Mouse (Mus musculus) embryonic stem cell, embryonic (primary cell): ENCODE data around the gene Rsg1.

Experiments used
- CTCF ChIA-PET, 4 experiments: fragments of 300-600 bp in 2 of 4; fragments of 350-600 bp in 2 of 4; sonication (Branson Sonifier 250); formaldehyde crosslinking; loops; one replicate each; lab custom pipeline; 2022; ENCODE audit warnings: inconsistent platforms in 2 of 4; lab: Charles Lee
- POLR2A ChIA-PET, 4 experiments: fragments of 300-600 bp in 2 of 4; fragments of 350-600 bp in 2 of 4; sonication (Branson Sonifier 250); formaldehyde crosslinking; loops; one replicate each; lab custom pipeline; 2022; ENCODE audit warnings: antibody characterized with exemption in 4 of 4, inconsistent platforms in 1 of 4; lab: Charles Lee

The Rsg1 gene

DNA sequence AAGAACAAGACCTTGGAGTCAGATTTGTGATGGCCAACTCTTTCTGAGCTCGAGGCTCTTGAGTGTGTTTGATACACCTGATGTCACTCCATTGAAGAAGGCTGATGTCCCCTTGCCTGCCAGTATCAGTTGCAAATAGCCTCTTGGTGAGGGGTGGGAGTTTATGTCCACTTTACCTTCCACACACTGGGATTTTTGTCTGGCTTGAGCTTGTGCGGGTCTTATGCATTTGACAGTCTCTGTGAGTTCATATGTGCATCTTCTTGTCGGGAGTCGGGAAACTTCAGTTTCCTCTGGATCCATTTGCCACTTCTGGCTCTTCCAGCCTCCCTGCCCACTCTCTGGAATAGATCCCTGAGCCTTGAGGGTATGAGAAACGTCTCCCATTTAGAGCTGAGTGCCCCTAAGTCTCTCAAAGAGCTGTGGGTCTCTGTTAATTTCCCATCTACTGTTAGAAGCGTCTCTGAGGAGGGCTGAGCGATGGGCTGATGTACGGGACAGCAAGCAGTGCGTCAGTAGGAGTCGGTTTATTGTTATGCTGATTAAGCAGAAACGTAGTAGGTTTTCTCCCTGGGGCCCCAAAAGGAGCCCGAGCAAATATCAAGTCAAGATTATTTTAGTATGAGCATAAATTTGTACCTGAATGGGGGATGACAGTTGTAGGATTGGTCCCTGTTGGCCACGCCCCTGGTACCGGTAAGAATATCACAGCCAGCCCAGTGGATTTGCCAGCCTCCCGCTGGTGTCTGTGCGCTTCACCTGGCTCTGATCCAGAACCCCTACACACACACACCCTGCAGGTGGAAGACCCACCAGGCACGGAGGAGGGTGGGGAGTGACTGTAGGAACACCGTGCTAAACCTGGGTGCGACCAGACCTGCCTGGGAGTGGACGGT, 25.0 kb downstream of the Rsg1 start:
- ChIA-PET CTCF (interaction anchor here in 3 of 4 experiments (0.6 to 1.3 kb wide), 5 partner anchors 9 to 160 kb away, joined by 3 read pairs; partner anchors contain the start of gene Necap2 (in 1 of the 3)), POLR2A (interaction anchor here in 3 of 4 experiments (0.5 to 4.2 kb wide), 11 partner anchors 9 to 333 kb away, joined by 3 to 24 read pairs (median 5); no protein-coding TSS in a partner anchor)

DNA sequence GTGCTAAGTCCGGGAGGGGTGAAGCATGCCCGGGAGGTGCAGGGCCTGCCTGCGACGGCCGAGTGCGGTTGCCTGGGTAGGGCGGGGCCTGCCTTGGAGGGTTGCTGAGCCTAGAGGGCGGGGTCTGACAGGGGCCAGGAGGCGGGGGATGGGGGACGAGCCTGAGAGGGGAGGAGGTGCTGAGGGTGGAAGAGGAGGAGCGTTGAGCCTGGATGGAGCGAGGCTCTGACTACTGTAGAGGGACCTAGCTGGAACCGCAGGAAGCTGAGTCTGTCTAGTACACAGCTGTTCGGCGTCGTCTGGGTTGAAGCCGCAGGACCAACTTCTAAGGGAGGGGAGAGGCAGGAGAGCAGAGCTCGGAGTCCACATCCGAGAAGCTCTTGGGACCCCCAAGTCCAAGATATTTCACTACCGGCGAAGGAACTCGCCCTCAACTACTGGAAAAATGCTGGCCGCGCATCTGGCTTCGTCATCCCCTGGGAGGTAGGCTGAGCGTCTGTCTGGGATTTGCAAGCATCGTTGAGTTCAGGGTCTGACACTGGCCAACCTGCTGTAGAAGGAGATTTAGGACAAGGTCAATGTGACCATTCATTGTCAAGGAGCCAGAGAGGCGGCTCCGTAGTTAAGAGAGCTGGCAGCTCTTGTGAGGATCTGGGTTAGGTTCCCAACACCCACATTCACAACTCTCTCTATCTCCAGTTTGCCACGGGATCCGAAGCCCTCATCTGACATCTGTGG, 25.8 kb downstream of the Rsg1 start, which contains the start of gene Arhgef19:
Gene Arhgef19, plus strand, starts transcription at position 112 of the 738 bp plus-strand sequence.
- POLR2A ChIA-PET, result interaction anchor here in 2 of 4 experiments (0.9 to 4.2 kb wide), 15 partner anchors 9 to 123 kb away, joined by 3 to 24 read pairs (median 6); no protein-coding TSS in a partner anchor
- CTCF ChIA-PET, result interaction anchor here in 3 of 4 experiments (0.9 to 1.7 kb wide), 5 partner anchors 8 to 161 kb away, joined by 3 to 4 read pairs (median 3); partner anchors contain the start of genes Fbxo42 (in 1 of the 3) and Necap2 (in 1 of the 3)

DNA sequence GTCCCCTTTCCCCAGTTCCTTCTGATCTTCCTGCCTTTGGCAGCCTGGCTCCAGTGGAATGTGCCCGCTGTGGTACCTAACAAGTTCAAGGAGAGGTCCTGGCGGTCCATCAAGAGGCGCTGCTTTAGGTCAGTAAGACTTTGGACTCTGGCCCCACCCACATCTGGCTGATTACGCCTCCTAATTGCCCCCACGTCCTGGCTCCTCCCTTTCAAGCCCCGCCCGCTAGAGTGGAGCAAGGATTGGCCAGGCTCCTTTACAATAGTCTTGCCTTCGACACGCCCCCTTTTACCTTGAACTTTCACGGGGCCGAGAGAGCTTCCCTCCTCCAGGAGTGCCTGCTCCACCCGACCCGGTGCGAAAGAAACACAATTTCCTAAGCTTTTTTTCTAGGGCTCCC, 26.9 kb downstream of the Rsg1 start:
- ChIA-PET CTCF (interaction anchor here (0.5 to 2.8 kb wide), 10 partner anchors 14 to 190 kb away, joined by 3 to 9 read pairs (median 3); partner anchors contain the start of gene Fbxo42 (in 1 of the 4)), POLR2A (interaction anchor here in 3 of 4 experiments (0.6 to 4.2 kb wide), 26 partner anchors 9 to 328 kb away, joined by 3 to 24 read pairs (median 4); no protein-coding TSS in a partner anchor)

DNA sequence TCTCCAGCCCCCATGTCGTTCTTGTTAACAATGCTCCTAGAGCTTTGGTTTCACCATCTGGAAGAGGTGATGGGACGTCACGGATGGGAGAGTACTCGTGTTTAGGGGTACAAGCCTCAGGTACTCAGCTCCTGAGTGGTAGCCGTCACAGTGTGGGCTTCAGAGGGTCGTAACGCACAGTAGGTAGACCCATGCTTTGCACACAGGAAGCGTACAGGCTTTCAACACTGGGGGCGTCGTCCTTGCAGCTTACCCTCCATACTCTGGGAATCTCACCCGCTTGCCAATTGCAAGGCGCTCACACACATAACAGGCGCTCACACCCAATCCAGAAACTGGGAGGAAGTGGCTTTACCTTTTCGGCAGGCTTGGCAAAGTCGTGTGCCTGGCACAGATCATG, 28.1 kb downstream of the Rsg1 start:
- POLR2A ChIA-PET, result interaction anchor here in 2 of 4 experiments (0.5 to 4.2 kb wide), 13 partner anchors 8 to 127 kb away, joined by 3 to 24 read pairs (median 4); no protein-coding TSS in a partner anchor
- CTCF ChIA-PET, result interaction anchor here in 2 of 4 experiments (0.6 to 2.8 kb wide), 3 partner anchors 94 to 120 kb away, joined by 3 to 9 read pairs (median 3); partner anchors contain the start of gene Fbxo42 (in 1 of the 2)

GRCm38 (mm10) chr4:141242651-141243241, 29.0 kb downstream of the Rsg1 start:
- POLR2A ChIA-PET, result interaction anchor here in 3 of 4 experiments (0.6 to 1.3 kb wide), 12 partner anchors 10 to 322 kb away, joined by 3 to 6 read pairs (median 4); no protein-coding TSS in a partner anchor
- CTCF ChIA-PET, result interaction anchor here in 3 of 4 experiments (0.6 to 2.8 kb wide), 7 partner anchors 10 to 202 kb away, joined by 3 to 9 read pairs (median 3); partner anchors contain the start of gene Fbxo42 (in 1 of the 3)

GRCm38 (mm10) chr4:141243636-141244035, 29.9 kb downstream of the Rsg1 start:
- POLR2A ChIA-PET, result interaction anchor here in 1 of 4 experiments (0.8 to 1.6 kb wide), 3 partner anchors 16 to 322 kb away, joined by 3 to 7 read pairs (median 3); no protein-coding TSS in a partner anchor
- CTCF ChIA-PET, result interaction anchor here in 2 of 4 experiments (0.7 to 1.1 kb wide), 2 partner anchors 27 to 122 kb away, joined by 3 to 4 read pairs; no protein-coding TSS in a partner anchor

- ChIA-PET CTCF (interaction anchor here in 1 of 4 experiments (1.0 to 1.1 kb wide), 2 partner anchors 28 to 102 kb away, joined by 3 read pairs; no protein-coding TSS in a partner anchor), POLR2A (interaction anchor here in 1 of 4 experiments (1.2 to 1.6 kb wide), 4 partner anchors 13 to 70 kb away, joined by 3 to 7 read pairs (median 3); no protein-coding TSS in a partner anchor)
Measured at GRCm38 (mm10) chr4:141244401-141244800, 30.6 kb downstream of the Rsg1 start.

DNA sequence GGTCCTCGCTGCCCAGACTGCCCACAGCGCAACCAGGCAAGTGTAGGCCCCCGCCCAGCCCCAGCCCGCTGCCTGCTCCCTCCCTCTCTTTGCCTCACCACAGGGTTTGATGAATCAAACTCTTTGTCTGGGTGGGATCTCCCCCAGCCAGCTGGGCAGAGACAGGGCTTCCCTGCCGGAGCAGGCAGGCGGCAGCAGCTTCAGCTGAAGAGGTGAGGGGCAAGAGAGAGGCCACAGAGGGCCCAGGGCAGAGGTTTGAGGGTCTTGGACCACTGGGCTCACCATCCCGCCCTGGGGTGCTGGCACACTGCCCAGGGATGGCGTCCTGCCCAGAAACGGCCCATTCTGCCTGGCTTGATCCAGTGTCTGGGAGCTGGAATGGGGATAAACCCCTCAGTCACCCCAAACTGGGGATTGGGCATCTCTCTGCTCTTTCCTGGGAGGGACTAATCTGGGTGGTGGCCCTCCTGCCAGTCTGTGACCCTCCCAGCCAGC, 31.2 kb downstream of the Rsg1 start:
- ChIA-PET CTCF (interaction anchor here in 1 of 4 experiments (0.8 to 1.0 kb wide), 2 partner anchors 102 to 154 kb away, joined by 3 read pairs; partner anchors contain the start of gene Clcnka), POLR2A (interaction anchor here in 1 of 4 experiments (1.2 to 2.0 kb wide), 5 partner anchors 12 to 71 kb away, joined by 3 to 7 read pairs (median 3); no protein-coding TSS in a partner anchor)

GRCm38 (mm10) chr4:141246089-141246997, 32.6 kb downstream of the Rsg1 start:
- ChIA-PET CTCF (interaction anchor here in 3 of 4 experiments (0.5 to 3.2 kb wide), 10 partner anchors 9 to 378 kb away, joined by 3 to 16 read pairs (median 4); no protein-coding TSS in a partner anchor), POLR2A (interaction anchor here in 2 of 4 experiments (0.5 to 5.5 kb wide), 20 partner anchors 10 to 319 kb away, joined by 3 to 43 read pairs (median 3); partner anchors contain the start of gene Szrd1 (in 1 of the 2))

DNA sequence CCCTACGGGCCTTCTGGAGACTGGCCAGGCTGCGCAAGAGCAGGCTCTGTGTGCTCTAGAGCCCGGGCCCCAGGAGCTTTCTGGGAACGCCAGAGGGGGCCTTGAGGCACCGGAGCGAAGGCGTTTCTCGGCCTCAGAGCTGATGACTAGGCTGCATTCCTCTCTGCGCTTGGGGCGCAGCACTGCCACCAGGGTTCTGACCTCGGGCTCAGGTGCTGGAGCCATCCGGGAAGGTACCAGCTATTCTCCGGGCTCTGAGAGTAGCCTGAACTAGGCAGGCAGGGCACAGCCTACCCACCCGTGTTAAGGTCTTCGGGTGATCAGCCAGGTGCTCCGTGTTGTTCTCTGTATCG, 33.2 kb downstream of the Rsg1 start:
- POLR2A ChIA-PET, result interaction anchor here (0.5 to 5.5 kb wide), 20 partner anchors 11 to 318 kb away, joined by 3 to 43 read pairs (median 4); no protein-coding TSS in a partner anchor
- CTCF ChIA-PET, result interaction anchor here in 3 of 4 experiments (0.6 to 3.2 kb wide), 11 partner anchors 8 to 148 kb away, joined by 3 to 16 read pairs (median 4); no protein-coding TSS in a partner anchor

DNA sequence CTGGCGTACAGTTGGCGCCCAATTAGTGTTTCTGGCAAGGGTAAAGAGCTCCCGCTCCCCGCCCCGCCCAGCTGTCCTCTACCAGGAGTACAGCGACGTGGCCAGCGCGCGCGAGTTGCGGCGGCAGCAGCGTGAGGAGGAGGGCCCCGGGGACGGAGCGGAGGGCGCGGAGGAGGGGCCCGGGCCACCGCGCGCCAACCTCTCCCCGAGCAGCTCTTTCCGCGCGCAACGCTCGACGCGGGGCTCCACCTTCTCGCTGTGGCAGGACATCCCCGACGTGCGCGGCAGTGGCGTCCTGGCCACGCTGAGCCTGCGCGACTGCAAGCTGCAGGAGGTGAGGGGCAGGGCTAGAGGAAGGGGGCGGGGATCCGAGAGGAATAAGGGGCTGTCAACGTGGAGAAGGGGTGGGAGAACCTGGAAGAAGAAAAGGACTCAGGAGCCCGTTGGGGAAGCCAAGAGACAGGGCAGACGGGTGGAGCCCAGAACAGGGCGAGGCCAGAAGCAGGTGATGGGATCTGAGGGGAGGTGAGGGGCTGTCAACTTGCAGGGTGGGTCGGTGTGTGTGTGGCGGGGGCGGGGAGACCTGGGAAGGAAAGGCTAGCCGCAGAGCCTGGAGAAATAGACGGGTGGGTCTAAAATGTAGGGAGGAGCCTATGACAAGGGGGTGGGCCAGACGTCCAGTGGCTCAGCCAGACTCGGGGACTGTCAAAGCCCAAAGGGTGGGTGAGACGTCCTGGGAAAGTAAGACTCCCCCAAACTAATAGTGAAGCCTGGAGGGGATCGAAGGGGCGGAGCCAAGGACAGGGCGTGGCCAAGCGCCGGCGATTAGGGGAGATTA, 34.2 kb downstream of the Rsg1 start:
- POLR2A ChIA-PET, result interaction anchor here (0.5 to 5.5 kb wide), 29 partner anchors 8 to 1000 kb away, joined by 3 to 43 read pairs (median 4); partner anchors contain the start of genes Fbxo42 (in 1 of the 4), Necap2 (in 1 of the 4) and Szrd1 (in 1 of the 4)
- CTCF ChIA-PET, result interaction anchor here in 3 of 4 experiments (0.6 to 3.2 kb wide), 15 partner anchors 8 to 229 kb away, joined by 3 to 16 read pairs (median 3); partner anchors contain the start of genes Arhgef19 (in 1 of the 3) and Fbxo42 (in 1 of the 3)

- POLR2A ChIA-PET, result interaction anchor here in 3 of 4 experiments (0.5 to 5.5 kb wide), 16 partner anchors 8 to 170 kb away, joined by 3 to 43 read pairs (median 5); partner anchors contain the start of genes Fbxo42 (in 1 of the 3) and Necap2 (in 1 of the 3)
- CTCF ChIA-PET, result interaction anchor here in 2 of 4 experiments (0.8 to 3.2 kb wide), 7 partner anchors 8 to 128 kb away, joined by 3 to 16 read pairs (median 3); partner anchors contain the start of gene Arhgef19 (in 1 of the 2)
Measured at GRCm38 (mm10) chr4:141248614-141248978, 34.8 kb downstream of the Rsg1 start.

DNA sequence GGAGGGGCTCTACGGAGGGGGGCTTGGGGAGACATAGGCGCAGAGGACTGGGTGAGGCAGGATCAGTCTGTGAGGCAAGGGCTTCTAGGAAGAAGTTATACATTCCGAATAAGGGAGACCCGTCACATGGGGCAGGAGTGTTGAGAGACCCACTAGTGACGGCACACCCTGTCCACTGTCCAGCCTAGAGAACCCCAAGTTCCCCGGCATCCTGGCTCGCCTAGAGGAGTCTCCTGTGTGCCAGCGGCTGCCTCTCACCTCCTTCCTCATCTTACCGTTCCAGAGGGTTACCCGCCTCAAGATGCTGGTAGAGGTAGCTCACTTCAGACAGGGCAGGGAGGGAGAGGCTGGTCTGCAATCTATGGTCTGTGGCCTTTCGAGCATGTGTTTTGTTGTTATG, 35.6 kb downstream of the Rsg1 start:
- CTCF ChIA-PET, result interaction anchor here in 2 of 4 experiments (0.5 to 3.2 kb wide), 6 partner anchors 8 to 318 kb away, joined by 3 to 16 read pairs (median 3); partner anchors contain the start of gene Arhgef19 (in 1 of the 2)
- POLR2A ChIA-PET, result interaction anchor here in 3 of 4 experiments (0.5 to 5.5 kb wide), 13 partner anchors 9 to 119 kb away, joined by 3 to 43 read pairs (median 6); partner anchors contain the start of gene Fam131c (in 1 of the 3)

DNA sequence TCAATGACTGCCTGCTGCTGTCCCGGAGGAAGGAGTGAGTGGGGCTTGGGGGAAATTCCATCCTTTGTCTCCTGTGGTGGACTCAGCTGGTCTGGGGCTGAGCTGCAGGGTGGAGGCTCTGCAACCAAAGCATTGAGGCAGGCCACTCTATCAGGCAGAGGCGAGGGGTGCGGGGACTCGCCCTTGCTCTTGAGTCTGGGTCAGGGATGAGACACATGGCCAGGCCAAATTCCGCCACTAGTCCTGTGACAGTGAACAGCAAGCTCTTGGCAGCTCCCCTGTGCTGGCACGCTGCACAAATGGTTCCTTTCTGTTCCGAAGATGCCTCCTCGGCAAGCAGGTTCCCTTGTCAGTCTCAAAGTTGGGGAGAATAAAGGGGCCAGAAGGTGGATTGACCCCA, 37.3 kb downstream of the Rsg1 start:
- ChIA-PET POLR2A (interaction anchor here in 2 of 4 experiments (0.5 to 5.5 kb wide), 9 partner anchors 8 to 294 kb away, joined by 3 to 43 read pairs (median 4); partner anchors contain the start of gene Szrd1 (in 1 of the 2)), CTCF (interaction anchor here in 1 of 4 experiments (1.6 kb wide), 1 partner anchor 84 kb away, joined by 7 read pairs; no protein-coding TSS in a partner anchor)
